Mouse (Mus musculus) embryonic fibroblast, embryonic 13.5 days (primary cell): ENCODE results near the gene Zfp784.
"Not testable (repeated sequence)": the region's sequence is repeated elsewhere in the genome, so short reads cannot be mapped to it uniquely, and the experiment has no call there.

Source experiments
- CTCF ChIP-seq: IDR thresholded peaks from 2 replicates; pipeline ENCODE4 v1.5.1; 2011; ENCODE audit warnings: mild to moderate bottlenecking, control low read depth, low read length, moderate library complexity, borderline replicate concordance; ENCODE audit not compliant: insufficient read depth
- POLR2A ChIP-seq: IDR thresholded peaks from 2 replicates; pipeline ENCODE4 v1.6.1; 2011; ENCODE audit warnings: low read depth, mild to moderate bottlenecking, control low read depth, low read length, moderate library complexity

DNA sequence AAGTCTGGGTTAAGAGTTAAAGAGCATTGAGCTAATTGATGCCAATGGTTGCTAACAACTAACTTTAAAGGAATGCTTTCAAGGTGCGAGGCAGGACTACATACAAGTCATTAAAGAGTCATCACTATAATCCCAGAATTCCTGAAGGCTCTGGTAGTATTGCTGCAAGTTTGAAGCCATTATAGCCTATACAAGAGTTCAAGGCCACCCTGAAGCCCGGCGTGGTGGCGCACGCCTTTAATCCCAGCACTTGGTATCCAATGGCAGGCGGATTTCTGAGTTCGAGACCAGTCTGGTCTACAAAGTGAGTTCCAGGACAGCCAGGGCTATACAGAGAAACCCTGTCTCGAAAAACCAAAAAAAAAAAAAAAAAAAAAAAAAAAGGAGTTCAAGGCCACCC is 18.7 kb downstream of the Zfp784 start:
- not testable (repeated sequence) for TF ChIP-seq POLR2A, CTCF
